Comparison of ENCODE assay signal across 10 mouse cellular contexts in the genomic region with DNA sequence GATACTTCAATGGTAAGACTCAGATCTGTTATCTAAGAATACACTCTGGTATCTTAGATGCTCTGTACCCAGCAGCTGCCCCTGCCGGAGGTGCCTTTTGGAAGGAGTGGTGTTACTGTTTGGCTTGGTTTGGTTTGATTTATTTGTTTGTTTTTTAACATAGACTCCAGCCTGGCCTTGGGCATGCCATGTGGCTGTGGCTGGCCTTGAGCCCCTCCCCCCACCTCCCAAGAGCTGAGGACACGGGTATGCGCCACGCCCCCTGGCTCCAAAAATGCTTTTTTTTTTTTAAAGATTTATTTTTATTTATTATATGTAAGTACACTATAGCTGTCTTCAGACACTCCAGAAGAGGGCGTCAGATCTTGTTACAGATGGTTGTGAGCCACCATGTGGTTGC.
"Had no signal": no experiment of that assay in that cellular context is flagged by ENCODE, and none has a peak within 500 bp of the region (broad histone marks: within the 10 kb centered on the region; RNA-seq: fewer than 3 reads in every experiment).

No protein-coding gene starts in this region.

- DNase-seq: kidney, adult 11 months; kidney, adult 9 months; lung, embryonic 14.5 days; lung, postnatal 10 days; lung, postnatal 4 days; midbrain, embryonic 14.5 days; retina, postnatal 1 day; right cerebral cortex, postnatal 4 days; spleen, adult 18-20 months; thymus, postnatal 4 days had no signal
